Mouse (Mus musculus): ENCODE measurements around the gene Teddm3.

DNA sequence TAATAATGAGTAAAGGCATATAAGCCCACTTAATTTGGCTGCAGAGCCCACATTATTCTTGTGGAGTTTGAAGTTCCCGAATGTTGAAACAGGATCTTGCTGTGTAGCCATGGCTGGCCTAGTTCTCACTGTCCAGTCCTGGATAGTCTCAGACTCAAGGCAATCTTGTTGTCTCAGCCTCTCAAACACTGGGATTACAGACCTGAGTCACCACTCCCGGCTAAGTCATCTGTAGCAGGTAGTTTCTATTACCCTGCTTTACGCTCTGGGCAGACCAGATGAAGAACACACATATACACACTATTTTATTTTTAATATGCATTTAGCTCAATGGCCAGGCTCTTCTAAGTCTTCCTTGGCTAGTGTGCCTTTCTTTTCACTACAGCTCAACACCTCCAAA is 42.8 kb upstream of the Teddm3 start:
- TF ChIP-seq CTCF (IDR thresholded peaks at IDR 0.05 in 2 of 3, conservative IDR thresholded peaks at IDR 0.05 in 1 of 3; ENCODE audit: control insufficient read depth in 1 of 3, insufficient read depth in 1 of 3, low read depth in 2 of 3, low read length in 3 of 3, poor library complexity in 1 of 3, severe bottlenecking in 1 of 3) = no peak
- TF ChIP-seq MYC (IDR thresholded peaks at IDR 0.05; ENCODE audit: low read depth, low read length) = no peak
- no peak for TF ChIP-seq GATA1 (IDR thresholded peaks at IDR 0.05; ENCODE audit: low read depth, low read length)
- no peak for TF ChIP-seq POLR2A (IDR thresholded peaks at IDR 0.05; ENCODE audit: control insufficient read depth in 1 of 2, insufficient read depth in 1 of 2, low read depth in 1 of 2, low read length in 2 of 2, poor library complexity in 1 of 2)
- no peak for TF ChIP-seq CHD1 (IDR thresholded peaks at IDR 0.05; ENCODE audit: low read depth, low read length)
- no peak for TF ChIP-seq CHD2 (IDR thresholded peaks at IDR 0.05; ENCODE audit: low read length)
- TF ChIP-seq ZKSCAN1 (IDR thresholded peaks at IDR 0.05; ENCODE audit: low read depth, low read length) = no peak
- TF ChIP-seq E2F4 (IDR thresholded peaks at IDR 0.05; ENCODE audit: borderline replicate concordance, low read depth, low read length) = no peak

All from MEL (cell line).